Mouse (Mus musculus): Measurements from ENCODE around the gene Arf4.
"Not testable (repeated sequence)": the region's sequence is repeated elsewhere in the genome, so short reads cannot be mapped to it uniquely, and the experiment has no call there.

DNA sequence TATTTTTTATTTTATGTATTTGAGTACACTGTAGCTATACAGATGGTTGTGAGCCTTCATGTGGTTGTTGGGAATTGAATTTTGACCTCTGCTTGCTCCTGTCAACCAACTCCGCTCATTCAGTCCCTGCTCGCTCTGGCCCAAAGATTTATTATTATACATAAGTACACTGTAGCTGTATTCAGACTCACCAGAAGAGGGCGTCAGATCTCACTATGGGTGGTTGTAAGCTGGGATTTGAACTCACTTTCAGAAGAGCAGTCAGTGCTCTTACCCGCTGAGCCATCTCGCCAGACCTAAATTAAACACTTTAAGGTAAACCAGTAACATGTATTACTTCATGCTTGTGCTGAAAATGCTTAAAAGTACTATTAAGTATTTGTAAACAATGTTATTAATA, 67.4 kb downstream of the Arf4 start:
- TF ChIP-seq CTCF (IDR thresholded peaks at IDR 0.05; ENCODE audit: low read depth, low read length); POLR2AphosphoS5 (IDR thresholded peaks at IDR 0.05; ENCODE audit: insufficient replicate concordance, low read depth, low read length); GATA2 (IDR thresholded peaks at IDR 0.05; ENCODE audit: borderline replicate concordance, low read depth, low read length); GATA1 (IDR thresholded peaks at IDR 0.05; ENCODE audit: borderline replicate concordance, low read length): not testable (repeated sequence)
